Mouse (Mus musculus) bone marrow, adult 2 months (tissue): Measurements from ENCODE around the gene Foxr1. TPM values are rescaled to one million over a fixed set of nuclear protein-coding genes. Genes with fewer than 3 reads are reported as not detected.

ENCODE experiments used
- H3K27ac ChIP-seq: fragments of 200-500 bp; 2 replicates; pipeline ENCODE4 v1.5.1; 2012; ENCODE audit warnings: low read depth, mild to moderate bottlenecking, control low read depth, inconsistent platforms, low read length; ENCODE audit not compliant: control insufficient read depth, poor library complexity, insufficient read depth
- H3K4me1 ChIP-seq: fragments of 200-500 bp; 2 replicates; pipeline ENCODE4 v1.6.1; 2011; ENCODE audit warnings: low read length; ENCODE audit not compliant: control insufficient read depth, insufficient read depth
- H3K4me3 ChIP-seq: fragments of 200-500 bp; replicated peaks from 2 replicates; pipeline ENCODE3; 2011; ENCODE audit warnings: mild to moderate bottlenecking, low read depth, low read length, control low read depth; ENCODE audit not compliant: control insufficient read depth
- CTCF ChIP-seq: fragments of 200-500 bp; IDR thresholded peaks from 2 replicates; pipeline ENCODE4 v1.5.1; 2011; ENCODE audit warnings: low read length, control low read depth; ENCODE audit not compliant: control insufficient read depth, insufficient read depth
- POLR2A ChIP-seq: fragments of 200-500 bp; IDR thresholded peaks from 2 replicates; pipeline ENCODE4 v1.6.1; 2011; ENCODE audit warnings: low read depth, mild to moderate bottlenecking, control low read depth, low read length, borderline replicate concordance; ENCODE audit not compliant: control insufficient read depth
- WGBS: fragments of 180-500 bp; shearing (Covaris S2); methylation state at CpG from one replicate; pipeline ENCODE4 v1.1.7; 2018; 5-methylcytosine and 5-hydroxymethylcytosine counted together
- polyA plus RNA-seq: library from polyadenylated mRNA; stranded (reverse); fragments of >200 nt; gene quantifications from 2 replicates; pipeline ENCODE4 v1.2.4, GENCODE M21; 2011; ENCODE audit warnings: low replicate concordance; ENCODE audit not compliant: missing spikeins, insufficient read depth, insufficient read length

Gene Foxr1
- polyA plus RNA-seq, 1 experiment = not detected

- H3K27ac ChIP-seq = peak overlapping the region; percentile 22; the same call in 1 of the 2 replicates
Observed at GRCm38 (mm10) chr9:44479628-44480428, 38.9 kb upstream of the Foxr1 start.

GRCm38 (mm10) chr9:44478959-44479605 is 38.1 kb upstream of the Foxr1 start:
- Histone ChIP-seq H3K4me1 (peaks cover 3% of the 10 kb centered on the region), H3K4me3 (peak overlapping the region; percentile 35), H3K27ac (peak overlapping the region; percentile 22; the same call in 1 of the 2 replicates)
- WGBS = 0% methylated on average over 29 of the region's 29 CpGs
- TF ChIP-seq CTCF (no peak), POLR2A (no peak)

More at GRCm38 (mm10) chr9:44479628-44480428, 38.9 kb upstream of the Foxr1 start:
- peak; percentile 90 for TF ChIP-seq CTCF
- no peak for TF ChIP-seq POLR2A
- peak overlapping the region; percentile 35 for H3K4me3 ChIP-seq
- H3K4me1 ChIP-seq = peaks cover 3% of the 10 kb centered on the region
- 1% methylated on average over 26 of the region's 26 CpGs for WGBS

GRCm38 (mm10) chr9:44478229-44478921 is 37.4 kb upstream of the Foxr1 start:
- under 1% methylated on average over 27 of the region's 27 CpGs for WGBS
- H3K4me3 ChIP-seq = peak overlapping the region; percentile 53
- no peak overlapping the region for H3K27ac ChIP-seq
- TF ChIP-seq CTCF = no peak
- peaks cover 3% of the 10 kb centered on the region for H3K4me1 ChIP-seq

GRCm38 (mm10) chr9:44477339-44478228 is 36.6 kb upstream of the Foxr1 start:
- H3K4me3 ChIP-seq = peak overlapping the region; percentile 18
- TF ChIP-seq POLR2A = no peak
- TF ChIP-seq CTCF = peak; percentile 30; the same call in 1 of the 2 replicates

GRCm38 (mm10) chr9:44475936-44476335 is 35.0 kb upstream of the Foxr1 start:
- WGBS = 90% methylated on average over 3 of the region's 3 CpGs
- TF ChIP-seq POLR2A (no peak), CTCF (no peak)
- no peak overlapping the region for H3K4me3 ChIP-seq
- peaks cover 3% of the 10 kb centered on the region for H3K4me1 ChIP-seq
- H3K27ac ChIP-seq = no peak overlapping the region

More at GRCm38 (mm10) chr9:44477339-44478228, 36.6 kb upstream of the Foxr1 start:
- 8% methylated on average over 24 of the region's 24 CpGs for WGBS
- H3K4me1 ChIP-seq = peaks cover 3% of the 10 kb centered on the region
- no peak overlapping the region for H3K27ac ChIP-seq

GRCm38 (mm10) chr9:44474327-44474726 is 33.4 kb upstream of the Foxr1 start:
- peaks cover 2% of the 10 kb centered on the region for H3K4me1 ChIP-seq
- H3K27ac ChIP-seq = no peak overlapping the region
- H3K4me3 ChIP-seq = no peak overlapping the region
- TF ChIP-seq CTCF (no peak), POLR2A (no peak)
- 48% methylated on average over 1 of the region's 1 CpGs for WGBS

- Histone ChIP-seq H3K4me1 (peaks cover under 1% of the 10 kb centered on the region), H3K4me3 (no peak overlapping the region), H3K27ac (no peak overlapping the region)
- WGBS = 61% methylated on average over 3 of the region's 3 CpGs
- no peak for TF ChIP-seq POLR2A
- TF ChIP-seq CTCF = no peak
Observed at GRCm38 (mm10) chr9:44473184-44473583, 32.2 kb upstream of the Foxr1 start.
